Mouse (Mus musculus): ENCODE data around the gene Nhlh2. TPM values are rescaled to one million over a fixed set of nuclear protein-coding genes. Genes with fewer than 3 reads are reported as not detected.

Nhlh2 gene
- 33.8 and 58.4 TPM in 2 replicates for polyA plus RNA-seq (2016; fragmentation: Nextera tagmentation; extraction: Ambion mirVana)

DNA sequence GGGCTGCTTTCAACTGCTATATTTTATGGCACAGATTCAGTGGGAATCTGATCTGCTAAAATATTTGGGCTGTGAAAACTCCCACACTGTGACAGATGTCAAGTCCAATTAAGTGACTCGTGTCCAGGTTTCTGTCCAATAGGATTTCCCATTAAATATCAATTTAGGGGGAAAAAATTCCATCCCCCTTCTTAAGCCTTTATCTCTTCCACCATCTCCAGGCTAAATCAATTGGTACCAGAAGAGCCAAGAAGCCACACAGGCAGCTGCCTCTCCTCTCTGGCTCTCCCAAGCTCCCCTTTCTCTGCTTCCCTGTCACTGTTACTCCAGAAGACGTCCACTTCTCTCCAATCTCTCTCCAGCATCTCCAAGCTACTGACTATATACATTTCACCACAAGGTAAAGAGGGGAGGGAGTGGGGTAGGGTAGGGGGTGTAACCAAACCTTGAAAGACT, at the start of gene Nhlh2:
Gene Nhlh2 (plus strand): TSS at position 151 of the 456 bp plus-strand sequence.
- Histone ChIP-seq H3K27me3 (ENCODE audit: low read depth, poor library complexity, severe bottlenecking) (peaks cover 77% of the 10 kb centered on the region), H3K9me3 (replicated peaks) (no peaks in the 10 kb centered on the region), H3K4me3 (peak within 1 kb of the TSS; percentile 57), H3K4me1 (peaks cover 23% of the 10 kb centered on the region), H3K36me3 (no peaks in the 10 kb centered on the region), H3K27ac (replicated peaks) (peak within 1 kb of the TSS; percentile 86)
- peak; percentile 42 for DNase-seq (ENCODE audit: low spot score)
- 20% methylated on average over 2 of the region's 2 CpGs for WGBS

DNA sequence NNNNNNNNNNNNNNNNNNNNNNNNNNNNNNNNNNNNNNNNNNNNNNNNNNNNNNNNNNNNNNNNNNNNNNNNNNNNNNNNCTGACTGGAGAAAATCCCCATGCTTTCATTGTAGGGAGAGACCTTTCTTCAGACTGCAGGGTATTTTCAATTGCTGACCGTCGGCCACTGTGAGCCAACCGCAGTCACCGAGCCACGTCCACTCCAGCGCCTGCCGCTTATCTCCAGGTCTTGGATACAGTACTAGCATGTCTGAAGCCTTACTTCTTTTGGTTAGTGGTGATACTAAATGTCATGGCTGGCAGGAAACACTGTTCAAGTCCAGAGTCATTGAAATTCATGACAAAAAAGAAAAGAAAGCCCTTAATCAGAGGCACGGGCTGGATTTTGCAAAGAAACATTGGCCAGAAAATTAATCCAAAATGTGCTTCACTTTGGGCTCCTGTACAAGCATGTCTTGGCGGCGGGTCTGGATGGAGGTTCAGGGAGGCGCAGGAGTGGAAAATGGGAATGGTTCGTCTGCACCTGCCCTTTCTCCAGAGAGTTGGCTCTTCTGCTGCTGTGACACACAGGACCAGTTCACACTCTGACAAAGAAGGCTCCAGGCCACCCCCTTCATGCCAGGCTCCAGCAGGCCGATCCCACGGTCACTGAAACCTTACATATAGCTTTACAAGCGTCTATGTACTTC, 48.6 kb upstream of the Nhlh2 start:
- Histone ChIP-seq H3K4me1 (peaks cover 19% of the 10 kb centered on the region), H3K27ac (replicated peaks) (no peak overlapping the region), H3K4me3 (no peak overlapping the region), H3K9me3 (replicated peaks) (no peaks in the 10 kb centered on the region), H3K36me3 (no peaks in the 10 kb centered on the region), H3K27me3 (ENCODE audit: low read depth, poor library complexity, severe bottlenecking) (peaks cover 39% of the 10 kb centered on the region)
- DNase-seq (ENCODE audit: low spot score), result no peak
- 90% methylated on average over 15 of the region's 15 CpGs for WGBS

DNA sequence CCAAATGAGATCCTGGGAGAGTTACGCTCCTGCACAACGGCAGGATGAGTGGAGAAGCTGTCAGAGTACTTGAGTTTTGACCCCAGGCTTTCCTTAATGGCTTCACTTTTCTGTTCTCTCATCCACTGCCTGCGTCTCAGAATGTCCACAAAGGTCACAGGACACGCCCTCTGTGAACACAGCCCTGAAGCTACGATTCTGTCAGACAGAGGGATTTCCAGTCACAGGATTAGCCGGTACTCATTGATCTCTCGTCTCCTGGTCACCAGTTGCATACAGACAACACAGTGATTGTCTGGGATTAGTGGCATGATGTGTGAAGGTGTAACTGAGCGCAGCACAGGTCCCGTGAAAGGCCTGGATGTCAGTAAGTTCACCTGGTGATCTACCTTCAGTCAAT, 46.4 kb upstream of the Nhlh2 start:
- DNase-seq (ENCODE audit: low spot score), result peak; percentile 61
- H3K9me3 ChIP-seq (replicated peaks), result no peaks in the 10 kb centered on the region
- 0 out of 2 replicates have a peak overlapping the region, but pooled peaks have one; percentile 9 for H3K27ac ChIP-seq (replicated peaks)

DNA sequence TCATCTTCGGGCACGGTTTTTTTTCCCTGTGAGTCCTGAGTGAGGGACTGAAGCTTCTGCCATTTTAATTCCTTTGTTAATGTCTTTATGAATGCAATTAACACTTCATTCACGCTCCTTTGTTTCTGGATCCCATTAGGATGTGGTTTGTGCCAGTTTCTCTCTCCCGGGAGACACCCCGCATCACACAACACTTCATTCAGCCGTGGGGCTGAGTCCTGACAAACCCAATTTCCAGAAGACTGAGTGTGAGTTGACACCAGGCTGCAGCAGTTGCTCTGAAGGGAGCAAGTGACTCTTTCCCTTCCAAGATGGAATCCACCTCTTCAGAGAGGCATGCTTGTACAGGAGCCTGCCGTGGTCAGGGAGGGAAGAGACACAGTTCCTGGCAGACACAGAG, 45.5 kb upstream of the Nhlh2 start:
- Histone ChIP-seq H3K27me3 (ENCODE audit: low read depth, poor library complexity, severe bottlenecking) (peaks cover 40% of the 10 kb centered on the region), H3K9me3 (replicated peaks) (no peaks in the 10 kb centered on the region), H3K36me3 (no peaks in the 10 kb centered on the region), H3K4me1 (peaks cover 32% of the 10 kb centered on the region), H3K27ac (replicated peaks) (0 out of 2 replicates have a peak overlapping the region, but pooled peaks have one; percentile 23), H3K4me3 (no peak overlapping the region)
- WGBS, result 73% methylated on average over 7 of the region's 7 CpGs
- DNase-seq (ENCODE audit: low spot score), result no peak

More for the DNA sequence above, 46.4 kb upstream of the Nhlh2 start:
- Histone ChIP-seq H3K36me3 (no peaks in the 10 kb centered on the region), H3K4me3 (no peak overlapping the region), H3K4me1 (peaks cover 32% of the 10 kb centered on the region), H3K27me3 (ENCODE audit: low read depth, poor library complexity, severe bottlenecking) (peaks cover 40% of the 10 kb centered on the region)
- 14% methylated on average over 9 of the region's 9 CpGs for WGBS

DNA sequence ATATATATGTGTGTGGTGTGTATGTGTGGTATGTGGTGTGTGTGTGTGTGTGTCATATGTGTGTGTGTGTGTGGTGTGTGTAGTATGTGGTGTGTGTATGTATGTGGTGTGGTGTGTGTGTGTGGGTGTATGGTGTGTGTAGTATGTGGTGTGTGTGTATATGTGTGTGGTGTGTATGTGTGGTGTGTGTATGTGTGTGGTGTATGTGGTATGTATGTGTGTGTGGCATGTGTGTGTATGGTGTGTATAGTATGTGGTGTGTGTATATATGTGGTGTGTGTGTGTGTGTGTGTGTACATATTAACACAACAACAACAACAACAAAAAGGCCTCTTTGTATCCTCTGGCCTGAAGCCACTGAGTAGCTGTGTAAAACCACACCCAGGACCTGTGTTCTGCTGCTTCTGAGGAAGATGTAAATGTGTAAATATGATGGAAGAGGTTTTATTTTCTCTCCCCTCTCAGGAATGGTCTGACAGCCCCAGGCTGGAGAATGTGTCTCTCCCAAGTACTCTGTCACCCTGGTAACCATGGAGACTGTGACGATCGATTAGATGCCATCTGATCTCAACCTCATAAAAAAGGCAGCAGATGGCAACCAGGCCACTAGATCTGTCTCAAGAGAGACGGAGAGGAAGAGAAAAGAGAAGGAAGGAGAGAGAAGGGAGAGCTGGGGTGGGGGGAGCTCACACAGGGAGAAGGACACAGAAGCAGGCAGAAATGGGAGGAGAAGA, 42.9 kb upstream of the Nhlh2 start:
- H3K9me3 ChIP-seq (replicated peaks), result no peaks in the 10 kb centered on the region
- peak; percentile 47 for DNase-seq (ENCODE audit: low spot score)
- H3K27me3 ChIP-seq (ENCODE audit: low read depth, poor library complexity, severe bottlenecking), result peaks cover 27% of the 10 kb centered on the region
- peaks cover 32% of the 10 kb centered on the region for H3K4me1 ChIP-seq
- H3K4me3 ChIP-seq, result no peak overlapping the region
- no peaks in the 10 kb centered on the region for H3K36me3 ChIP-seq
- WGBS, result 44% methylated on average over 3 of the region's 3 CpGs
- H3K27ac ChIP-seq (replicated peaks), result peak overlapping the region; percentile 79

DNA sequence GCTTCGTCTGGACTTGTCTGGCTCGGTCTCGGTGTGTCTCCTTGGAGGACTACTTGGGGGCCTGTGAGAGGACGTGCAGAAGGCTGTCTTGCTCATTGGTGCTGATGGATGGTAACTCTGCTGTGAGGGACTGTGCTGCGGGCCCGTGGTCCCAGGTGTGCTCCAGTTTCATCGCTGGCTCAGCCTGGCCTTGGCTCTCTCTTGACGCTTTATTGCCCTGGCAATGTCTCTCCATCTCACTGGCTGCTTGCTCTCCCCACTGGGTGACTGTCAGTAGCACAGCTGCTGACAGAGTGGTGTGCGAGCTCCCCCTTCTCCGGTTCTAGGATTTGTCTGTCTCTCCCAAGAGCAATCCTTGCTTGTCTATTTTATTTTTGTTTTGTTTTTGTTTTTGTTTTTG, 34.5 kb upstream of the Nhlh2 start:
- WGBS, result 89% methylated on average over 10 of the region's 10 CpGs
- Histone ChIP-seq H3K4me1 (peaks cover 14% of the 10 kb centered on the region), H3K4me3 (no peak overlapping the region), H3K9me3 (replicated peaks) (no peaks in the 10 kb centered on the region), H3K27ac (replicated peaks) (no peak overlapping the region; the same call in 1 of the 2 replicates), H3K36me3 (no peaks in the 10 kb centered on the region), H3K27me3 (ENCODE audit: low read depth, poor library complexity, severe bottlenecking) (no peaks in the 10 kb centered on the region)
- DNase-seq (ENCODE audit: low spot score), result no peak

DNA sequence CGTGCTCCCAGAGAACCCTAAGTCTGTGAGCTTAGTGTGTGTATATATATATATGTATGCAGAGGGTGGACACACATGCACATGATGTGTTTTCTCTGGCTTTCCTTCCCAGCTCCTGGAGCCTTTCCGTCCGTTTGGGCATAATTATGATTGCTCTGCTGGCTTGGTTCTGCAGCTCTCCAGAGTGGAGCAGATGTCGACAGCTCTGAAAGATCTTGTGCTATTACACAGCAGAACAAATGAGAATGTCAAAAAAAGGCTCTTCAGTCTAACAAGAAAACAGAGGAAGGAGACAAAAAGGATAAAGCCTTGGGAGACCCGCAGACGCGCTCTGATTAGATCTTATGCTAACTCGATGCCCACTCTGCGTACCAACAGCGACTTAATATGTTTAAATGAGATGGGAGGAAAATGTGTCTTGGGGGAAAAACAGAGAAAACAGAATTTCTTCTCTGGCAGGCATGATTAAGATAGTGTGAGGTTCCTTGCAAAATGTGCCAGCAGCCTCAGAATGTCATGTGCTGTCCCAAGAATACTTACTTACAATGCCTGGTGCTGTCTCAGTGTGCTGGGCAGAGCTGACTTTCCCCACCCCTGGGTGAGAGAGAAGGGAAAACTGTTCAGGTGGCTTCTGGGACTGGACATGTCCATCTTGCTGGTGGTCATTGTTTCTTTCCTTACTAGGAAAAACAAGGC, 31.4 kb upstream of the Nhlh2 start:
- H3K4me3 ChIP-seq, result no peak overlapping the region
- H3K4me1 ChIP-seq, result peaks cover 14% of the 10 kb centered on the region
- no peaks in the 10 kb centered on the region for H3K27me3 ChIP-seq (ENCODE audit: low read depth, poor library complexity, severe bottlenecking)
- H3K9me3 ChIP-seq (replicated peaks), result no peaks in the 10 kb centered on the region
- DNase-seq (ENCODE audit: low spot score), result no peak
- no peaks in the 10 kb centered on the region for H3K36me3 ChIP-seq
- 86% methylated on average over 10 of the region's 10 CpGs for WGBS
- no peak overlapping the region for H3K27ac ChIP-seq (replicated peaks)

DNA sequence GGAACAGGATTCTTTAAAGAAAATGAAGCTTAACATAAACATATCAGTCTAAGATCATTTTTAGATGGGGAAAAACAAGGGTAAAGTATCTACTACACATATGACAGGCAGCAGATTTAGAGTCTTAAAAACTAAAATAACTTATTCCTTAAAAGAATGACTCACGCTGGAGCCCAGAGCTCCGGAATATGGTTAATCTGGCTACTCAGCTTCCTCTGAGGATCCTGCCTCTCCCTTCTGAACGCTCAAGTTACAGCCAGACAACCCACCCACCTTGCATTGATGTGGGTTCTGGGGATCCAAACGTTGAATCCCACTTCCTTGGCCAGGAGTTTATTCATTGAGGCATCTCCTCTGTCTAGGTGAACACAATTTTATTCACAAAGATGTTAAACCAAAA, 26.0 kb upstream of the Nhlh2 start:
- no peak for DNase-seq (ENCODE audit: low spot score)
- no peaks in the 10 kb centered on the region; the same call in 1 of the 2 replicates for H3K27me3 ChIP-seq (ENCODE audit: low read depth, poor library complexity, severe bottlenecking)
- H3K4me1 ChIP-seq, result 0 out of 2 replicates have a peak, but pooled peaks cover 6% of the 10 kb centered on the region
- WGBS, result 70% methylated on average over 4 of the region's 4 CpGs
- no peaks in the 10 kb centered on the region for H3K9me3 ChIP-seq (replicated peaks)
- no peak overlapping the region for H3K27ac ChIP-seq (replicated peaks)
- no peaks in the 10 kb centered on the region for H3K36me3 ChIP-seq
- H3K4me3 ChIP-seq, result no peak overlapping the region

DNA sequence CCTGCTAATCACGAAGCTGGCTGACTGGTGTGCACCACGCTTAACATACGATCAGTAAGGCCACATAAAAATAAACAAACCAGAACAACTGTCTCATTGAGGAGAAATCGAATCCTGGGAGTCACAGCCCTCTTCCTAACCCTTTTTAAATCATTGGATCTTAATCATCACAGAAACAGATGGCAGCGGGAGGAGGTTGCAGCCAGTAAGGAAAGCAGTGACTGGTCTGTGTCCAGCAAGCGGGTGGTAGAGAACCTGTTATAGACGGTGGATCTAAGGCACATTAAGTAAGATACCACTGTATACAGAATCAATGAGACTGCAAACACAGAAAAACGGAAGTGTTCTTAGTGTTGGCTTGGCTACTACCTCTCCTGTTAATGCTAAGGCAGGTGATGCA, 24.2 kb upstream of the Nhlh2 start:
- no peaks in the 10 kb centered on the region for H3K36me3 ChIP-seq
- no peak overlapping the region for H3K27ac ChIP-seq (replicated peaks)
- WGBS, result 88% methylated on average over 8 of the region's 8 CpGs
- H3K27me3 ChIP-seq (ENCODE audit: low read depth, poor library complexity, severe bottlenecking), result no peaks in the 10 kb centered on the region; the same call in 1 of the 2 replicates
- H3K9me3 ChIP-seq (replicated peaks), result no peaks in the 10 kb centered on the region
- no peak for DNase-seq (ENCODE audit: low spot score)
- H3K4me3 ChIP-seq, result no peak overlapping the region
- peaks cover 3% of the 10 kb centered on the region; the same call in 1 of the 2 replicates for H3K4me1 ChIP-seq

DNA sequence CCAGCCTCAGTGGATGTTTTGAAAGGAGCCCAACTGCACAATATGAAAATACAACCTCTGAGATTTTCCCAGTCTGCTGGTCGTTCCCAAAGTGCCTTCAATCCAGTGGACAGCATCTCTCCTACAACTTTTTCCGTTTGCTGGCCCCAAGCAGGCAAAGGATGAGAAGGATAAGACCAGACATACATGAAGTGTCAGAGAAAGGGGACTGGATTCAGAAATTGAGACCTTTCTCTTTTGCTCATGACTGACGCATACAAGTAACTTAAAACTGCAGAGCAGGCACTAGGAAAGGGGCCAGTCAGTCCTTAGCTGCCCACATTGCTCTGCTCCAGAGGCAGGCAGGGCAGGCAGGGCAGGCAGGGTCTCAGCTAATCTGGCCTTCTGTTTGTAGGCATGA, 19.7 kb upstream of the Nhlh2 start:
- Histone ChIP-seq H3K4me3 (no peak overlapping the region), H3K36me3 (no peaks in the 10 kb centered on the region), H3K27me3 (ENCODE audit: low read depth, poor library complexity, severe bottlenecking) (no peaks in the 10 kb centered on the region; the same call in 1 of the 2 replicates), H3K27ac (replicated peaks) (no peak overlapping the region), H3K9me3 (replicated peaks) (no peaks in the 10 kb centered on the region), H3K4me1 (peaks cover 8% of the 10 kb centered on the region)
- WGBS, result 75% methylated on average over 3 of the region's 3 CpGs
- no peak for DNase-seq (ENCODE audit: low spot score)

DNA sequence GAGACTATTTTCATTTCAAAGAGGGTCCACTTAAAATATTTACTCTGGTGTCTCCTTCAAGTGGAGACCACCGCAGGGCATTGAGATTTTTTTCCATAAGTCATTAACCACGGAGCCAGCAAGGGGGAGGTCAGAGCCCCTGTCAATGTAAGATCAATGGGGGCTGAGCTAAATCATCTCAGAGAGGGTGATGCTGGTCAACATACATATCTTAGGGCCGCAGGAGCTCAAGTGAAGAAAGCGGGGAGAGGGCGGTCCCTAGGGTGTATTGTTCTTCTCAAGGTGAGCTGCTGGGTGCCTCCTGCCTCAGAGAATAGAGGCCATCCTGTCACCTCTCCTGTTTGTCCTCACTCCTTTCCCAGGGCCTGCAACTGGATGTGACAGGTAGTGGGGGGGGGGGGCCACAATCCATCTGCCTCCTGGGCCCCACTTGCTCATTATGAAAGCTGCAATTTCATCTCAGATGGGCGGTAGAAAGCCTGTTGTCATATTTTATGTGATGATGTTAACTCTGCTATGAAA, 18.8 kb upstream of the Nhlh2 start:
- DNase-seq (ENCODE audit: low spot score), result no peak
- 57% methylated on average over 6 of the region's 6 CpGs for WGBS

DNA sequence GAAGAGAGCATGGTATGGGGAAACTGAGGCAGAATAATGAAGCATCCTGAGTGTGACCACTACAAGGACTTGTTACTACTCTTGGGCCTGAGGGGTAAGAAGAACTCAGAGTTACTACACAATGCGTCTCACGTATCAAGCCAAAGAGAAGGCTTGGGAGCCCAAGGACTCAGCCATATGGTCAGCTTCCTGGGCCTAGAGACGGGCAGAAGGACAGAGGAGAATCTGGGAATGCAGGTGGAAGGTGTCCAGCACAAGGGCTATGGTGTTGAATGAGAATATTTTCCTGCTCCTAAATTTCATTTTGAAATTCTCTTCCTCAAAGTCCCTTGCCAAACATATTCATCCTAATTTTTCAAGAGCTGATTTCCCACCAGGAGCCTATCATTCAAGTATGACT, 12.0 kb upstream of the Nhlh2 start:
- Histone ChIP-seq H3K4me1 (no peaks in the 10 kb centered on the region), H3K36me3 (no peaks in the 10 kb centered on the region), H3K4me3 (no peak overlapping the region), H3K9me3 (replicated peaks) (no peaks in the 10 kb centered on the region), H3K27ac (replicated peaks) (no peak overlapping the region), H3K27me3 (ENCODE audit: low read depth, poor library complexity, severe bottlenecking) (no peaks in the 10 kb centered on the region)
- WGBS, result 90% methylated on average over 3 of the region's 3 CpGs
- DNase-seq (ENCODE audit: low spot score), result no peak

More for the DNA sequence above, 18.8 kb upstream of the Nhlh2 start:
- Histone ChIP-seq H3K4me3 (no peak overlapping the region), H3K27me3 (ENCODE audit: low read depth, poor library complexity, severe bottlenecking) (no peaks in the 10 kb centered on the region; the same call in 1 of the 2 replicates), H3K36me3 (no peaks in the 10 kb centered on the region), H3K4me1 (peaks cover 8% of the 10 kb centered on the region), H3K27ac (replicated peaks) (no peak overlapping the region), H3K9me3 (replicated peaks) (no peaks in the 10 kb centered on the region)
